Mouse (Mus musculus) bone marrow, adult 2 months (tissue): Measurements from ENCODE around the gene Capza3. TPM values are rescaled to one million over a fixed set of nuclear protein-coding genes. Genes with fewer than 3 reads are reported as not detected.

Experiments used
- H3K27ac ChIP-seq: fragments of 200-500 bp; 2 replicates; pipeline ENCODE4 v1.5.1; 2012; ENCODE audit warnings: low read depth, mild to moderate bottlenecking, control low read depth, inconsistent platforms, low read length; ENCODE audit not compliant: control insufficient read depth, poor library complexity, insufficient read depth
- H3K4me1 ChIP-seq: fragments of 200-500 bp; 2 replicates; pipeline ENCODE4 v1.6.1; 2011; ENCODE audit warnings: low read length; ENCODE audit not compliant: control insufficient read depth, insufficient read depth
- H3K4me3 ChIP-seq: fragments of 200-500 bp; replicated peaks from 2 replicates; pipeline ENCODE3; 2011; ENCODE audit warnings: mild to moderate bottlenecking, low read depth, low read length, control low read depth; ENCODE audit not compliant: control insufficient read depth
- CTCF ChIP-seq: fragments of 200-500 bp; IDR thresholded peaks from 2 replicates; pipeline ENCODE4 v1.5.1; 2011; ENCODE audit warnings: low read length, control low read depth; ENCODE audit not compliant: control insufficient read depth, insufficient read depth
- POLR2A ChIP-seq: fragments of 200-500 bp; IDR thresholded peaks from 2 replicates; pipeline ENCODE4 v1.6.1; 2011; ENCODE audit warnings: low read depth, mild to moderate bottlenecking, control low read depth, low read length, borderline replicate concordance; ENCODE audit not compliant: control insufficient read depth
- WGBS: fragments of 180-500 bp; shearing (Covaris S2); methylation state at CpG from one replicate; pipeline ENCODE4 v1.1.7; 2018; 5-methylcytosine and 5-hydroxymethylcytosine counted together
- polyA plus RNA-seq: library from polyadenylated mRNA; stranded (reverse); fragments of >200 nt; gene quantifications from 2 replicates; pipeline ENCODE4 v1.2.4, GENCODE M21; 2011; ENCODE audit warnings: low replicate concordance; ENCODE audit not compliant: missing spikeins, insufficient read depth, insufficient read length

Capza3 gene
- not detected in 2 replicates for polyA plus RNA-seq

DNA sequence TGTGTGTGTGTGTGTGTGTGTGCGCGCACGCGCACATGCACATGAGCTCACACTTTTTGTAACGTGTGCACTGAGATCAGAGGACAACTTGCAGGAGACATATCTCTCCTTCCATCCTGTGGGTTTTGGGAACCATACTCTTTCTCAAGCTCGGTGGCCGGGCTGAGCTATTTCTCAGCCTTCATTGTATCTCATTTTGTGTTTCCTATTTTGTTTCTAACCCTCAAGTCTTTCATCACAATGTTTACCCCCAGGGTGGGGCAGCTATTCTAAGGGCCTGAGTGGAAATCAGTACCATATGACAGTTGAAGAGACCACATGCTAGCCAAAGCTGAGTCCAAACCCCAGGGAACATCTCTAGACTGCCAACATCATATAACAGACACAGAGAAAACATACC lies at the start of gene Capza3:
Gene Capza3, plus strand, starts transcription at position 301 of the 400 bp plus-strand sequence.
- WGBS = 81% methylated on average over 7 of the region's 7 CpGs
- H3K4me3 ChIP-seq = no peak within 1 kb of the TSS
- no peak within 1 kb of the TSS for H3K27ac ChIP-seq
- TF ChIP-seq POLR2A (no peak), CTCF (no peak)
- no peaks in the 10 kb centered on the region; the same call in 1 of the 2 replicates for H3K4me1 ChIP-seq

DNA sequence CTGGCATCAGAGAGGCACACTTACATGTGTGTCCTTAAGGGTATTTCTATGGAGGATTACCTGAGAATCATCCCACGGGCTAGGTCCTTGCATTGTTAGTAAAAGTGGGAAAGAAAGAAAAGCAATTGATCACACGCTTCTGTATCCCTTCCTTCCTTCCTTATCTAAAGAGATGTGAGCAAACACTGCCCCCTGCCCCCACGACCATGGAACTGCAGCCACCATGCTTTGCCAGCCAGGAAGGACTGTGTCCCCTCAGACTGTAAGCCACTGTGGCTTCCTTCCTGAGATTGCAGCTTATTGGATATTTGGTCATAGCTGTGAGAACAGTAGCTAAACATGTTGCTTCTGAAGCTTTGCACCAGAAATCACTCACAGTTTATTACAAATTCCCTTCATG lies 35.9 kb upstream of the Capza3 start:
- TF ChIP-seq POLR2A (no peak), CTCF (no peak)
- H3K27ac ChIP-seq = no peak overlapping the region
- 65% methylated on average over 3 of the region's 3 CpGs for WGBS
- H3K4me1 ChIP-seq = no peaks in the 10 kb centered on the region
- H3K4me3 ChIP-seq = no peak overlapping the region

DNA sequence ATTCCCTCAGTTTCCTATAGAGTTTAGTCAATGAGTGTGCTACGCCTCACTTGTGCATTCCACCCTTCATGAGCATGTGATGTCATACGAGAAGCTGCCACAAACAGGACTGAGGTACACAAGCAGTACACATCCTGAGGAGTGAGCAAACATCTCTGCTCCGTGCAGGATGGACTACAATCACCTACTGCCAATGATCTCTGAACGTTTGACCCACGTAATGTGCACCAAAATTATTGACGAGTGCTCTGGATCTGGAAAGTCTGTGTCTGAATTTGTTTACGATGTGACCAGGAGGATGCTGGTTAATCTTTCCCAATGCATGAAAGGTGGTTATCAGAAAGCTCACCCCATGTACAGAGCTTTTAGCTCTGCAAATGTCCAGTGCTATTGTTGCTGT lies 16.6 kb upstream of the Capza3 start:
- Histone ChIP-seq H3K4me3 (no peak overlapping the region), H3K27ac (no peak overlapping the region), H3K4me1 (no peaks in the 10 kb centered on the region)
- no peak for TF ChIP-seq CTCF
- no peak for TF ChIP-seq POLR2A
- WGBS = 72% methylated on average over 7 of the region's 7 CpGs

DNA sequence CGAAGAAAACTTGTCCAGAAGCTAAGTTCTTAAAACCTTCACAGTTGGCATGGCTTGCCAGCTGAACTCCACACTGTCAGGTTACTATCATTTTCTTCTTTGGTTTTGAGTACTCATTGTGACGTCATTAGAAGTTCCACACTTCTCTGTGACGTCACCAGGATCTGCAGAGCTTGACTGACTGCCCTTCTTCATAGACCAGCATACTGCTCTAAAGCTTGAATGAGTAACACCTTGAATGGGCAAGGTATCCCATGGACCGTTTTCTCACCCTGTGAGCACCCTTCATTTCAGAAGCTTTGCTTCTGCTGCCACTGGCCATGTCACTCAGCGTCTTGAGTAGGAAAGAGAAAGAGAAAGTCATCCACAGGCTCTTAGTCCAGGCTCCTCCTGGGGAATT lies 305 bp downstream of the Capza3 start, which contains the start of gene Plcz1:
Gene Plcz1, minus strand, starts transcription at position 101 of the 400 bp plus-strand sequence.
- 74% methylated on average over 5 of the region's 5 CpGs for WGBS
- Histone ChIP-seq H3K4me1 (no peaks in the 10 kb centered on the region; the same call in 1 of the 2 replicates), H3K4me3 (no peak within 1 kb of the TSS), H3K27ac (no peak within 1 kb of the TSS)
- TF ChIP-seq POLR2A (no peak), CTCF (no peak)

DNA sequence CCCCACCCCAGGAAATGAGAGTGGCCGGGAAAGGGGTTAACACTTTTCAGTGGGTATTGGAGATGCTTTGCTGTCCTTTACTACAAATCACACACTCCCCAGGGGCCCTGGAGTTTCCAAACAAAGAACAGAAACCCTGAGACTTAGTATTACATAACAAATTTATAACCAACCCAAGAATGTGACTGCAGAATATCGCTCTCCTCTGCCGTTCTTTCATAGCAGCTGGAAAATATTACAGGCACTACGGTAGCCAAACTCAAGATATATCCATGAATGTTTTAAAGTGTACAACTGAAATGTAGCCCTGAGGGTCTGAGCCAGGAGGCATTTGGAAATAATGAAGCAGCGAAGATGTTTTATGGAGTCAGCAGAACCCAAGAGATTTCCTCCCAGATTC lies 10.4 kb downstream of the Capza3 start:
- H3K4me3 ChIP-seq = no peak overlapping the region
- no peaks in the 10 kb centered on the region for H3K4me1 ChIP-seq
- H3K27ac ChIP-seq = no peak overlapping the region
- TF ChIP-seq POLR2A = no peak
- TF ChIP-seq CTCF = no peak
- 83% methylated on average over 5 of the region's 5 CpGs for WGBS

DNA sequence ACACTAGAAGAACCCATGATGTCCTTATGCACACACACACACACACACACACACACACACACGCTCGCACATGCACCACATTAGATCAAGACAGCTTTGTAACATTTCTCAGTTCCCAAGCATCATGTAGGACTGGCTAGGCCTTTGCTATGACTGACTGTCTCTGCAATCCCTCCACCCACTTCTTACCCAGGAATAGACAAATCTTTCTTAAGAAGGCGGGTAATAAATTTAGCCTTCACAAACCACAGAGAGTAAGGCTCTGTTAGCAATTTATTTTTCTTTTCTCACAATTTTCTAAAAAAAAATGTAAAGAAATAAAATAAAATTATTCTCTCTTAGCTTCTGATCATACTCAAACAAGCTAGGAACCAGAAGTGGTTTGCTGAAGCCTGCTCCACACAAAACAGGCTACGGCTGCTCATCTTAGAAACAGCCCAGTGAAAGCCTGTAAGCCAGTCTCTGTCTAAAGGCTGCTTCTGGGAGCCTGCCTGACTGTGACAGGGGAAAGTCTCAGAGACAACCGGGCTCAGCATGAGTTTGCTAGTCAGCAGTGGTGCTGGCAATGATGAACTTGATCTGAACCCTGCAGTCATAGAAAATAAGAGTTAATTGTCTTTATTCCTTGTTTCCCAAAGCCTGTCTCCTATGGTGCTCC lies 13.3 kb downstream of the Capza3 start:
- H3K27ac ChIP-seq = no peak overlapping the region
- H3K4me1 ChIP-seq = no peaks in the 10 kb centered on the region
- H3K4me3 ChIP-seq = no peak overlapping the region
- 72% methylated on average over 5 of the region's 5 CpGs for WGBS
- TF ChIP-seq POLR2A = no peak
- TF ChIP-seq CTCF = no peak

DNA sequence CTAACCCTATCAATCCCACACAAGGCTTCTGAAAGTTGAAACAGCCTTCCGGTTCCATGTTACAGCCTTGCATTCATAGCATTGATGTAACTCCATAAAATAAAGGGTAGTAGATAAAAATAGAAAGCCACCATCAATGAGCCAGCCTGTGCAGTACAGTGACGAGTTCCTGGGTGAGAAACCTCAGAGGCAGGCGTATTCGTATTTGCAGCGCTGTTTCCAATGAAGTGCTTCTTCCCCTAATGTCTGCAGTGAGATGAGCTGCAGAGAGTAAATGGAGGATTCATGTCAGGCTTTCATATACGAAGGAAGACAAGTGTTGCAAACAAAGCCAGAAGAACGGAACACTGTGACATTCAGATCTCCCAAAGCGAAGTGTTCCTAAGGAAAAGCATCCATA lies 28.1 kb downstream of the Capza3 start:
- TF ChIP-seq CTCF (no peak), POLR2A (no peak)
- H3K4me1 ChIP-seq = no peaks in the 10 kb centered on the region
- H3K27ac ChIP-seq = no peak overlapping the region
- WGBS = 79% methylated on average over 8 of the region's 8 CpGs
- H3K4me3 ChIP-seq = no peak overlapping the region

DNA sequence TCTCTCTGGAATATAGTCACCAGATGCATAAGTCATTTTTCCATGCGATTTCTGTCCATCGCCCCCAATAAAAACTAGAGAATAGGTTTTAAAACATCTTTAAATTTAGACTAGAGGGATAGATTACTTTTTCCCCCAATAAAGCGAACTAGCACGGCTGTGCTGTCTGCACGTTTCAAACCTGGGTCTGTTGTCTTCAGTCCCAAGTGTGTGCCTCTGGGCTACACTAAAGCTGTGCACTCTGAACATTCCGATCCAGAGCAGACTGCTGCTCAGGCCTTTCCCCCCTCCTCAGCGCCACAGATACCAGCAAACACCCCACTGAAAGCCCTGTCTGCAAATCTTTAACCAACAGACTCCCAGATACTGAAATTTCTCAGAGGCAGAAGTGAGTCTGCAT lies 39.9 kb downstream of the Capza3 start:
- WGBS = 84% methylated on average over 7 of the region's 7 CpGs
- no peak overlapping the region for H3K4me3 ChIP-seq

DNA sequence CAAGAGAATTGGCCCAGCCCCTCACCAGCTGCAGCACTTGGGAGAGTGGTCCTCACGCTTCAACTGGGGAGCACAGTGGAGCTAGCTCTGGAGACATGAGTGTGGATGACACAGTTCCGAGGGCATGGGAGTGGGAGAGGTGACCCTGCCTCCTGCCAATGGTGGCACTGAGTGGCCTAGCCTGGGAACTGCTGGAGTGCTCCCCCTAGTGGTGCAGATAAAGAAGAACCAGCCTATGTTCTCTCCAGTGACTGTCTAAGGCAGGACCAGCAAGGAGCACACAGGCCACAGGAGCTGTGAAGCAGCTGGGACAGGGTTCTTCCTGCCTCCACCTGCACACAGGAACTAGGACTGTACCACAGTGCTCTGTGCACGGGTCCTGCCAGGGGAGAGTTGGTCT lies 40.7 kb downstream of the Capza3 start:
- TF ChIP-seq CTCF (0 out of 2 replicates have a peak, but pooled peaks have one; percentile 21), POLR2A (no peak)
- WGBS = 62% methylated on average over 3 of the region's 3 CpGs
- Histone ChIP-seq H3K4me1 (no peaks in the 10 kb centered on the region), H3K4me3 (no peak overlapping the region), H3K27ac (no peak overlapping the region)

More for the DNA sequence above, 39.9 kb downstream of the Capza3 start:
- Histone ChIP-seq H3K27ac (no peak overlapping the region), H3K4me1 (no peaks in the 10 kb centered on the region)
- TF ChIP-seq POLR2A = no peak
- TF ChIP-seq CTCF = no peak
